Mouse (Mus musculus): ENCODE results near the gene Arhgap21. TPM values are rescaled to one million over a fixed set of nuclear protein-coding genes. Genes with fewer than 3 reads are reported as not detected.

Arhgap21 gene
- 10 to 100 TPM; 68.7 to 89.1 (median 80.5) TPM for total RNA-seq (2022)

DNA sequence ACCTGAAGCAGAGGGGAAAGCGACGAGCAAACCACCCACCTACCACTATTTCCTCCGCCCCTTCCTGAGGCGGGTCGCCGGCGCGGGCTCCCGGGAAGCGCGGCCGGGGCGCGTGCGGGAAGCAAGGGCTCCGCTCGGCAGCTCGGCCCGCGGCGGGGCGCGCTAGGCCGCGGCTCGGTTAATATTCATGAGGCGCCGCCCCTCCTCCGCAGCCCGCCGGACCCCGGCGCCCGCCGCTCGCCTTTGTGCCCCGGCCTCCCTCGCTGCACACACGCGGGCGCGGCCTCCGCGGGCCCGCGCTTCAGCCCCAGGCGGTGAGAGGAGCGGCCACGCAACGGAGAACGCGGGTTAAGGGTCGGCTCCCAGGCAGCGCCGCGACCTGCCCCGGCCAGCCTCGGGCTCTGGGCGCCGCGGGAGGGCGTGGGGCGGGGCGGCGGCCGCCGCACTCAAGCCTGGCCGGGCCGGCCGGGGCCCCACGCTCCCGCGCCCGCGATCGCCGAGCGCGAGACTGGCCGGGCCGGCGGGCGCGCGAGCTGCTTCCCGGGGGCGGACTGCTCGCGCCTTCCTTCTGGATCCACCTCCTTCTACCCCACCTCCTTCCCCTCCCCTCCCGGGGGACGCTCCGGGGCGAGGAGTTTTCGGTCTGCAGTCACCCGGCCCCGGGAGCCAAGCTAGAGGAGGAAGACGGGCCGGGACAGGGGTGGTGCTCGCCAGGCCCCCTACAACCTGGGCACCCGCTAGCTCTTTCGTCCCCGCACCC lies at the start of gene Arhgap21:
Gene Arhgap21, minus strand, starts transcription at position 441 of the 760 bp plus-strand sequence.
- peak; percentile 42 for DNase-seq

- DNase-seq = no peak
Measured at GRCm38 (mm10) chr2:21016589-21016988, 47.9 kb upstream of the Arhgap21 start.

DNA sequence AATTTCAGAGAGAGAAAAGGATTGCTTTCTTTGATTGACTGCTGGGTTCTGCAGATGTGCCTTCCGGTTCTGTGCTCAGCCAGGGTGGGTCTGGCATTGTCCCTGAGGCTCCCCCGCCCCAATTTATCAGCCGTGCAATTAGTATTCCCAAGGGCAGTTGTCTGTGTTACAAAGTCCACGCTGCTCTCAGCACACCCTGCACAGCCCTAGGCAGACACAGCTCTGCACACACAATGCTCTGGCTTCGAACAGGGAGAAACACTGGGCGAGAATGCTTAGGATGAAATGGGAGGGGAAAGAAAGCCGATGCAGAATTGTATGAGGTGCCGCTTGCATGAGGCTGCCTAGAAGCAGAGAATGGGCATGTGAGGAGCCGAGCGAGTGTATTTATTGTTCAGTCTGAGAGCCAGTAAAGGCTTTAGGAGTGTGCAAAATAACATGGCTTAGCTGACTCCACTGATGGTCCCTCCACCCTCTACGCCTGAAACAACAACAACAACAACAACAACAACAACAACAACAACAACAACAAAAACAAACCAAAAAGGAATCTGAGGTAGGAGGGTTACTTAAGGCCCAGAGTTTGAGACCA lies 42.2 kb upstream of the Arhgap21 start:
- no peak for DNase-seq

- DNase-seq = no peak
Measured at GRCm38 (mm10) chr2:21010219-21010618, 41.5 kb upstream of the Arhgap21 start.

GRCm38 (mm10) chr2:21009258-21010140 lies 40.8 kb upstream of the Arhgap21 start:
- no peak for DNase-seq

DNA sequence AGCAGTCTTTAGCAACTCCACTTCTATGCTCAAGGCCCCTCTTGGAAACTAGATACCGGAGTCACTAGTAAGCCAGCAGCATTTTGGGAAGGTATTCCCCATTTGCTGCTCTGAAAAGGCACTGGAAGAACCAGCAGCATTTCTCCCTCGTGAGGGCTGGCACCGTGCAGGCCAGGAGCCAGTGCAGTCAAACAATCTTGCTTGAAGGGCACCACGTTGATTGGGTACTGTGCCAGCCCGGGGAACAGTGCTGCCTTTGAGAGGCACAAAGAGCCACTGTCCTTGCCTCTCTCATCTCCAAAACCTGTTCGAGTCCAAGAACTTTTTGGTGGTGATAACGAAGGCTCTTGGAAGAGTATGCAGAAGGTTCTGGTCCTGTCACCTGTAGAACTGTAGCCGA lies 33.9 kb upstream of the Arhgap21 start:
- DNase-seq = no peak

- no peak for DNase-seq
Measured at GRCm38 (mm10) chr2:21001156-21001555, 32.5 kb upstream of the Arhgap21 start.

GRCm38 (mm10) chr2:20995547-20995946 lies 26.9 kb upstream of the Arhgap21 start:
- DNase-seq = no peak

- DNase-seq = no peak
Measured at GRCm38 (mm10) chr2:20991508-20991907, 22.8 kb upstream of the Arhgap21 start.

- no peak for DNase-seq
Measured at GRCm38 (mm10) chr2:20990907-20991306, 22.2 kb upstream of the Arhgap21 start.

DNA sequence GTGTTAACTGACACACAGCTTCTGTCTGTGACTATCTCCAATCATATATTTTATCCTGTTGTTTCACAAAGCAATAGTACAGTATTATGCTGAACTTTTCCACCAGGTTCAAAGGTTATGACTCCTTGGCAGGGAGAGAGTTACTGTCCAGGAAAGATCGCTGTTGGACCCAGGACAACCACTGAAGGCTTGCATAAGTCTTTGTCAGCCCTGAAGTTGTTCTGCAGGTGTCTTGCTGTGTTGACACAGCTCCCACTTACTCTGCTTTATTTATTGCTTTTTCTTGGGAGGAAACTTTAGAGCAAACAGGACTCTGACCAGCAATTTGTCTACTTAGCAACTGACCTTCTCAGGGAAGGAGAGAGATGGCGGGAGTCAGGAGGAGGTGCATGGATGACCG lies 21.4 kb upstream of the Arhgap21 start:
- DNase-seq = no peak

DNA sequence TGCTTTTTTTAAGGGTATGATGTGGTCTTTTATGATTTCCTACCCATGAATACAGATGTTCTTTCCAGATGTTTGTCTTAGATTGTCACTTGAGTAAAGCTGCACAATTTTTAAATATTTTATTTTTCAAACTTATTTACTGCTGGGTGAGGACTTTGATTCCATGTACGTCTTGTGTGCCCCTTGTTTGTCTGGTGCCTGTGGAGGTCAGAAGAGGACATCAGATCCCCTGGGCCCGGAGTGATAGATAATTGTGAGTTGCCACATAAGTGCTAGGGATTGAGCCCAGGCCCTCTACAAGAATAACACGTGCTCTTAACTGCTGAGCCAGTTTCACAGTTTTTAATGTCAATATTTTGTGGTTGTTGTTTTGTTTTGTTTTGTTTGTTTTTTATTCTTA lies 19.1 kb upstream of the Arhgap21 start:
- no peak for DNase-seq

DNA sequence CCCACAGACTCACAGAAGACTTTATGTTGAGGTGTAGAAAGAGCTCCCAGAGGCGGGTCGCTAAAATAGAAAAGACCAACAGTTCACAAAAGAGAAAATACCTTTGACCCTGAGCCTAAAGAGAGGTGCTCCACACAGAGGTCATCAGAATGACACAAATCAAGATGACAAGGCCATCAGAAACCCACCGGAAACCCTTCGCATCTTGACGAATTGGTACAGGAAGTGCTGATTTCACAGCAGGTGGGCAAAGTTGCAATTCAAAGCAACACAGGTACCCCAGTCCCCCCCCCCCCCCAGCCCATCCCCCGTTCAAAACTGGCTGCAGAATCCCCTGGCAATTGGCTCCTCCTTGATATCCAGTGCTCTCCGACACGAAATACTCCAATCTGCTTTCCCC lies 10.0 kb upstream of the Arhgap21 start:
- DNase-seq = no peak

DNA sequence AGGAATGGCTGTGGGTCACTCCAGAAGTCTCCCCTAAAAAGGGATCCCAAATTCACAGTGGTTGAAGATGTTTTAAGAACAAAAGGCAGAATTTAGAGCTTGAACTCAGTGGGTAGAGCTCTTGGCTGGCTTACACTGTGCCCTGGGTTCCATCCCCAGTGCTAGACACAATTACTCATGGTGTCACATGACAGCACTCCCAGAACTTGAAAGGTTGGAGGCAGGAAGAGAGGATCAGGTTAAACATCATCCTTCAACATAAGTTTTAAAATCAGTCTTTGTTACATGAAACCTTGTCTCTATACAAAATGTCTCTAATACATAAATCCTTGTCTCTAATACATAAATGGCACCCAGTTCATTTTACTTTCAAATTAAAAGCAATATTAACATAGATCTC lies 8.4 kb upstream of the Arhgap21 start:
- no peak for DNase-seq

GRCm38 (mm10) chr2:20973513-20973912 lies 4.8 kb upstream of the Arhgap21 start:
- DNase-seq = no peak

DNA sequence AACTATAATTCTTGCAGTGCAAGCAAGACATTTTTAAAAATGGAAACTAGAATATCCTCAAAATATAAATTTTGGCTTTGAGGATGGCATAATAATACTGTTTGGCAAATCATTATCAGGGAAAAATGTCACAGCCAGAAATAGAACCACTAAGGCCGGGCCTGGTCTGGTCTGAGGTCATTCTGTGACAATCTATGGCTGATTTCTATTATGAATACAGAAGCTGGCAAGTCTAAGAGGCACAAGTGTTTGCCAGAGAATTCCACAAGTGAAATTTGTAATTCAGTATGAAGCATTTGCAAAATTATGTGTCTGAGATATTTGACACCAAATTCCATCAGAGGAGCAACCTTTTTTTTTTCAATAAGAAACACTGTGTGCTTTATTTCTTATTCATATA lies 3.5 kb upstream of the Arhgap21 start:
- no peak for DNase-seq

DNA sequence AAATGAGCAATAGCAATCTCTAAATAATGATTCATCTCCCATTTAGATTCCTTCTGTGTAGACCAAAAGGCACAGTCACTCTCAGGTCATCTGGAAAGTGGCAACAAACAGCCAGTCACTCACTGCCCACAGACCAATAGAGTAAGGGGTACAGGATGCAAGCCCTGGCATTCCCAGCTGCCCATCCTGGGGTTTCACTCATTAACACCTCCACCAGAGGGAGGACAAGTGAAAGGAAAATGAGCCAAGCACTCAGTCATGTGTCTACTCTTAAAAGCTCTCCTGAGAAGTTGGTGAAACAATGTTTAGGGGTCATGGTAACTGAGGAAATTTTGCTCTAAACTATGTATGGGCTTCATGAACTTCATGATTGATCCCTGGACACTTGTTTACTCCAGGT lies 2.9 kb upstream of the Arhgap21 start:
- DNase-seq = no peak

DNA sequence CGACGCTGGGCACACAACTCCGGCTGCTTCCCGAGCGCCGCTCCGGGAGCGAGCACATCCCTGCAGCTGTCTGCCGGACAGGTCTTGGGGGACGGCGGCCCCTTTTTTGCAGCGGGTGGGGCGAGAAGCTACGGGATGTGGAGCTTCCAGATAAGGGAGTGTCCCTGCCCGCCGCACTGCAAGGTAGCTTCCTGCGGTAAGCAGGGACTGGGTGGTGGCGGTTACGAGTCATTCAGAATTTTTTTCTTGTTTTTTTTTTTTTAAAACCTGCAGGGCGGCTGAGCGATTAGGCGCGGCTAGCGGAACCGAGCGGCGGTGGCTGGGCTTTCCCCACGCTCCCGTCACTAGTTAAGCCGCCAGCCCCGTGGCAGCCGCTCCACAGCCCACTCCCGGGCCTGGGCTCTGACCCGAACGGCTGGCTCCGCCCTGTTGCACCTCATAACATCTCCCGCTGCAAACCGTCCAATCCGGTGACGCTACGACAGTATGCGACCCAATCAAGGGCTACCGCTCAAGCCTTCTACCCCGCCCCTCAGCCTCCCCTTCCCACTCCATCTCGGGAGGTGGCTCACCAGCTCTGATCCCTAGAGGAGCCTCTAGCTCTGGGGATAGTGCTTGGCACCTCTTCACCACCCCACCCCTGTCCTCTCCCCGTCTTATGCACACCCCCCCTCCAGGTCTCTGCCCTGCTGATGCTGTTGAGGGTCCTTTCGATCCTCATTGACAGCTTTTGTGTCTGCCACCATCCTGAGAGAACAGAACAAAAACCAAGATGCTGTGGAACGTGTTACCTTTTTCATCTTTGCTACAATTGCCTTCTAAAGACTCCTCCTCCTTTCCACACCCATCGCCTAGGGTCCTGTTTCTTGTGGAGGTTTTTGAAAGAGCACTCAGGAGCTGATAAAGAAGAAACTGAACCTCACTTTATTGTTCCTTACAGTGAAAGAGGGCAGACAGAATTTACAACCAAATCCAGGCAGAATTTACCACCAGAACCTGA lies 820 bp upstream of the Arhgap21 start:
- DNase-seq = peak; percentile 94

DNA sequence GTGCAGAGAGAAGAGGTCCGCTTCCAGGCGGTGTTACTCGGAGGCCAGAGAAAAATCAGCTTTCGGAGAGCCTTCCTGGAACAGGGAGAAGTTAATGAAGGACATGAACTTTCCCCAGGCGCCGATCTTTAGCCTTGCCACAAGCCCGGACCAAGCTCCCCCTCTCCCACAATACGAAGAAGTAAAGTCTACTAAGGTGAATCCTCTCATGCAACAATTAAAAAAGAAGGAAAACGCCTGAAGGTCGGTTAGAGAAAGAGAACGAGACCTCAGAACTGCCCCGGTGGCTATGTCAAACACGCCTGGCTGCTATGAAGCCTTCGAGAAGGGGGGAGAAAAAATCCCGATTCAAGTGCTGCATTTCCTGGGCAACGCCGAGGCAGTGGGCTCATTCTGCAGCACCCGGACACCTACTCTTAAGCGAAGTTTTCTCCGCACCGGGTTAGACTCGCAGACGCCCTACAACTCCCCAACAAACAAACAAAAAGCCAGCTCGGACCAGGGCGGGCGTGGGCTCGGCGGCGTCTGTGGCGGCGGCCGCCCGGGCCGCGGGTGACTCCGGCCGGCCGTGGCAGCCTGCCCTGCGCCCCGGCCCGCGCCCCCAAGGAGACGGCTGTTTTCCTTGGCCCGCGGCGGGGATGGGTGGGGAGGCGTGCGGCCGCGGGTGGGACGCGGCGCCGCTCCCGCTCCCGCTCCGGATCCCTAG lies 882 bp downstream of the Arhgap21 start:
- no peak for DNase-seq

- DNase-seq = peak; percentile 38
Measured at GRCm38 (mm10) chr2:20967101-20967645, 1.5 kb downstream of the Arhgap21 start.
